Mouse (Mus musculus) left cerebral cortex, adult 18-20 months (tissue): ENCODE data around the gene Gm45021. TPM values are rescaled to one million over a fixed set of nuclear protein-coding genes. Genes with fewer than 3 reads are reported as not detected.

Source experiments
- DNase-seq, 2 experiments: peaks; one replicate each; pipeline ENCODE4 v3.0.0; 2021 to 2022; ENCODE audit warnings: low spot score in 2 of 2, mixed read lengths in 1 of 2
- long read RNA-seq, 2 experiments: library from polyadenylated mRNA; stranded (forward); transcript quantifications; one replicate each; pipeline ENCODE4 v2.0.0; 2021
- total RNA-seq, 2 experiments: library from RNA; stranded (reverse); gene quantifications; 2 replicates each; pipeline ENCODE4 v1.2.3; 2021

Gene Gm45021
- not detected for total RNA-seq
- long read RNA-seq, experiment 1: 0 reads
- long read RNA-seq, experiment 2: 0 reads

DNA sequence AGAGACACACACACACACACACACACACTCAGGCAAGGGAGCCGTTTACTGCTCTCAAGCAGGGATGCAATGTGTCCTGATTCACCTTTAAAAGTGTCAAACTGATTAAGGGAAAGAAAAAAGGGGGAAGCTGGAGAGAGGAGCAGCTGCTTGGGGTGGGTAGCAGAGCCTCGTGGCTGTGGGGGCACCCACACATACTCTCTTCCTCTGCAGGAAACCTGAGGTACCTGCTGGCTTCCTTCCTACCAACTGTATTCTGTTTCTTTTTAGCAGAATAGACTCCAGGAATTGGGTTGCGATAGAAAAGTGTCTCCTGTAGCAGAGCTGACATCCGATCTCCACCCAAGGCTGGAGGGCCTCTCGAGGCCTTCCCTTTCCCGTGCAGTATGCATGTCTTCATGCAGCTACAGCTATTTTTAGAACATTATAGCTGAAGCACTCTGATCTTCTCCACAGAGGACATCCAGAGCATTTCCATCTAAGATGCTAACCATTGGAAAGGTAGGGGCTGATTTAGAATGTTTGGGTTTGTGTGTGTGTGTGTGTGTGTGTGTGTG lies at the start of gene Gm45021:
Gm45021 (plus strand) TSS at position 417 of the 557 bp plus-strand sequence.
- no peak for DNase-seq

DNA sequence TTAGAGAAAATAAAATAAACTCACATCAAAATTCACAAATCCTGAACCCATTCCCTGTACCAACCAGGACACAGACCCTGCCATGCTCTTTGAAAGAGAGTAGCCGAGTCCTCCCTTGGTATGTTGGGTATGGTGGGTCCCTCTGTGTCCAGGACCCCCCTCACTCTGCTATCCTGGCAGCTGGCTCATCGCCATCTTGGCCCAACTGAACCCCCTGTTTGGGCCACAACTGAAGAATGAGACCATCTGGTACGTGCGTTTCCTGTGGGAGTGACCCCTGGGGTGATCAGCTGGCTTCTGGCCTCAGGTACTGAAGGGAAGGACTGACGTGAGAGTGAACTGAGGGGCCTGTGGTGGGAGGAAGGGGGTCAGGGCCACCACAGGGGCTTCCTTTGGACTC lies 49.5 kb upstream of the Gm45021 start:
- DNase-seq: no peak

DNA sequence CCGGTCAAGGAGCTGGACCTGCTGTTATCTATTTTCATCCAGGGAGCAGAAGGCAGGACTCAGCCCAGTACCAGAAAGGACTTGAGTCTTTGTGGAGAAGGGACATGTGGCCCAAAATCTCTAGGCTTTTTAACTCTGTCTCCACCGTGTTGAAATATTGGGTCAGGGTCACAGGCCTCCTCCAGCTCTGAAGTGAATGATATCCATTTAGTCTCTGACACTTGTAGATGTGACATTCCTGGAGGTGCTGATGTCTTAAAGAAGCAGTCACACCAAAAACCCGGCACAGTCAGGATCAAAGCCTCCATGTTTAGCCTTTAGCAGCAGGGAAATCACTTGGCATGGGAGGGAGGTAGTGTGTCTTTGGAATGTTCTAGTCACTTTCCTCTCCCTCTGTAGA lies 48.7 kb upstream of the Gm45021 start:
- no peak for DNase-seq

DNA sequence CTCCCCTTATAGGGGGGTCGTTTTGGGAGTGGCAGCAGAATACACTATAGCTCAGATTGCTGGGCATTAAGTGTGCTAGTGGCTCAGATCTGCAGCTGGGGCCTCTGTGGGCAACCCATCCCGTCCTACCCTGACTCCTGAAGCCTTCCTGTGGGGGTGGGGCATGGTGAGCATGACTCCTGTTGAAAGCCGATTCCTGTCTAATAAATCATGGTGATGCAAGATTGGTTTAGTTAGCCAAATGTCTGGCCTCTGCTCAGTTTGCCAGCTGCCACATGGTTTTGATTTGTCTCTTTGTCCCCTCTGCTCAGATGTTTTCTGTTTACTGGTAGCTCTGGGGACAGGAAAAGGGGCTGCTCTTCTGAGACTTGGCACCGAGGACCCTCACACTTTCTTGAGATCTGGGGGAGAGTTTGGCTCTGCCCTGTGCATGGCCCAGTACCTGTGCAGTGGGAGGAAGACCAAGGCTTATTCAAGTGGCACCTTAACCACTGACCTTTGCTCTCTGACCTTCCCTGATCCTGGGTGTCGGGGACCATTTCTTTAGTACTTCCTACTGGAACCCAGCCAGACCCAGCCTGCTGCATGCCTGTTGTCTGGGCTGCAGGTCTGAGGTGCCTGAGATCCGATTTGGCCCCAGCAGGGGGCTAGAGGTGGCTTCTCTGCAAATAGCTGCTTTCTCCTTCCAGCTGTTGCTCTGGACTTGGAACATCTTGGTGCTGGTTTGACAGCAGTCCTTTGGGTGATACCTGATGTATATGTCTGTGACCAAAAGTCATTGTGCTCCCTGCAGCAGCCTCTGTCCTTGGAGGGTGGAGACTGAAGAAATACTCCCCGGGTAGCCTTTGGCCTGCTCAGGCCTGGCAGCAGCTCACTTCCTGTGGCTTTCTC lies 47.6 kb upstream of the Gm45021 start:
- DNase-seq: no peak

DNA sequence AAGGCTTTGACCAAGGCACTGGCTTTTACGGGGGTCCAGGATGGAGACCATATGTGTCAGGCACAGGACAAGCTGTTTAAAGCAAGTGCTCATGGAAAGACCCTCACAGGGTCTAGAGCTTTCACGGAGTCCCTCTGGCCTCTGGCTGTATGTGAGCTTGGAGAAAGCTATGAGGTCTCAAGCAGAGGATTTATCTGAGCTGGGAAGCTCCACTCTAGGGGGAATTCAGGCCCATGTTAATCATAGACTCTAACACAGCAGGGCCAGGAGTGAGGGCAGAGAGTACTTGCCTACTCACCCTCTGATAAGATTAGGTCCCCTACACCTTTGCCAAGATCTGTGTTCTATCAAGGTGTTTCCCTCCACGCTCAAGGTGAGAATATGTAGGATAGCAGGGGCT lies 46.8 kb upstream of the Gm45021 start:
- no peak for DNase-seq

DNA sequence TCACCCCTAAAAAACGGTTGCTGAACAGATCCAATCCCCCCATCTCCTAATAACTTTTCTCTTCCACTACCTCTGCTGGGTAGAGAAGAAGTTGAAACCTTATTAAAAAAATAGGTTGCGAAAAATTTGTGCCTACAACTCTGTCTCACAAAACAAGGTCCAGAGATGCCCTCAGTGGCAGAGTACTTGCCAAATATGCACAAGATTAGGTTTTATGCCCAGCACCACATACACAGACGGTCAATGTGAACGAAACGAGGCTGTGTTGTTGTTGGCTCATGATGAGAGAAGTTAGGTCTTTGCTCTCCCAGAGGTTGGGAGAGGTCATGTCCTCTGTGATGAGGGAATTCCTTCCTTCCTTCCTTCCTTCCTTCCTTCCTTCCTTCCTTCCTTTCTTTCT lies 44.2 kb upstream of the Gm45021 start:
- DNase-seq: no peak

DNA sequence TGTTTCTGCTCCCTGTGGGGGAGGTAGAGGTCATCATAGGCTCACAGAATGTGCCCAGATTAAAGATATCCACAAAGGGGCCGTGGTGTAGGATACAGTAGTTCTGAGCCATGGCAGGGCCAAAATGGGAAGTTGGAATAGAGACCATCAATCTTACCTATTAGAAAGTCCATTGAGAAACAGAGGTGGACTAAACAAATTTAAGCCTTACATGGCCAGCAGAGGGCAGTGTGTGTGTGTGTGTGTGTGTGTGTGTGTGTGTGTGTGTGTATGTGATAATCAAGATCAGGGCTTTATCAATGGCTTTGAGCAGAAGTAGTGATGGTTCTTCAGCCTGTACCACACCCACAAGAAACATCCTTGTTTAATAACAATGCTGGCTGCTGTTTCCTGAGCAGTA lies 43.1 kb upstream of the Gm45021 start:
- peak in 1 of 2 experiments; percentile 51 for DNase-seq

DNA sequence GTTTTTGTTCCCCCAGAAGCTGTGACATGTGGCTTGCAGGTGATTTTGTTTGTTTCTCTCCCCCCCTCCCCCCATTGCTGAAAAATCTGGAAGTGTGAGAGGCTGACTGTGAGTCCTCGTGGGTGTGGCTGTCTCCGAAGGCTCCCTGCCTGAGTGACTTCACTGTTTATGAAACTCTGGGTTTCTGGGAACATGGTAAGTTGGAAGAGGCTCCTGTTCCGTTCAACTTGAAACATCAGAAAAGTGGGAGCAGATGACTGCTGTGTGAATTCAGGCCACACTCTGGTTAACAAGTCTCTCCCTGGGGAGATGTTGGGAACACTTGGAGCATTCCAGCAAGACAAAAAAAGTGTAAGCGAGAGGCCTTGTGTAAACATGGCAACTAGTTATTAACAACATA lies 42.6 kb upstream of the Gm45021 start:
- no peak for DNase-seq

DNA sequence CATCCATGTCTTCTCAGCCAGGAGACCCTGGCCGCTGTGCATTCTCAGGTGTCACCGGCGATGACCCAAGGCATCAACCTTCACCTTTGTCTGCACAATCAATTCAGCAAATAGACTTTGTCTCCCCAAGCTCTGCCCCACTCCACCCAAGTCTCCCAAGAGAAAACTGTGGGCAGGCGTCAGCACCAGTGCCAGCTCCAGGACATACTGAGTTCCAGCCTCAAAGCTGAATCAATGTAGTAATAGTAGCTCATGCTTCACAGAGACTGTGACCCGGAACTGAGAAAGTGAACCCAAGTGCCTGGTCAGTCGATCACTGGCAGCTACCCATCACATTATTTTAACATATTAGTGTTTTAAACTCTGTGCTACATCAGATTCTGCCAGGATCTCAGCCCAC lies 41.1 kb upstream of the Gm45021 start:
- DNase-seq: no peak

DNA sequence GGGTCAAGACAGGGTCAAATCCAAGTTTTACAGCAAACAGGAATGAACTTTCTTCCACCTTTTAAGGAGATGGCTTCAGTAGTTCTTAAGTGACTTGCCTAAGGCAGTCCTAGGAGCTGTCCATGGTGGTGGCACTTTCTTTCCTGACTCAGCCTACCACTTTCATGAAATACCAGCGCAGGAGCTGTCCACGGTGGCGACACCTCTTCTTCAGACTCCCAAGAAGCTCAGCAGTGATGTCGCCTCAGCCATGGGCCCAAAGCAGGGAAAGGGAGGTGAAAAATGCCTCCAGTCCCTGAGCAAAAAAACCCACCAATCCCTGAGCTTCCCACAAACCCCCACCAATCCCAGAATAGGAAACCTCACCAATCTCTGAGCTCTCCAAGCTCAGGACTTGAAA lies 36.5 kb upstream of the Gm45021 start:
- no peak for DNase-seq

DNA sequence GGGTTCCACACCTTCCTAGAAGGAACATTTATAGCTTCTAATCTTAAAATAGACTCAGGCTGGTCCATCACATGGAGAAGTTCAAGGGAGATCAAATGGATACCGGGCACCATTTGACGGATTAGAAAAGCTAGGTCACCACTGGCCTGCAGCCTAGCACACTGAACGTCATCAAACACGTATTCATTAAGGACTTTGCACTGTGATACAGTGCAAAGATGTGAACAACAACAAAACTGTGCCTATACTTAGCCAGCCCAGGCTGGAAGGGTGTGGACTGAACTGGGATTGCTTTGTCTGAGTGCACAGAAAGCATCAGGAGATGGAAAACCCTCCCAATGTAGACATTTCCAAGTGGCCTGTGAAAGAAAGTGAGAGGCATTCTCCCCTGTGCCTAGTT lies 35.6 kb upstream of the Gm45021 start:
- DNase-seq: no peak

DNA sequence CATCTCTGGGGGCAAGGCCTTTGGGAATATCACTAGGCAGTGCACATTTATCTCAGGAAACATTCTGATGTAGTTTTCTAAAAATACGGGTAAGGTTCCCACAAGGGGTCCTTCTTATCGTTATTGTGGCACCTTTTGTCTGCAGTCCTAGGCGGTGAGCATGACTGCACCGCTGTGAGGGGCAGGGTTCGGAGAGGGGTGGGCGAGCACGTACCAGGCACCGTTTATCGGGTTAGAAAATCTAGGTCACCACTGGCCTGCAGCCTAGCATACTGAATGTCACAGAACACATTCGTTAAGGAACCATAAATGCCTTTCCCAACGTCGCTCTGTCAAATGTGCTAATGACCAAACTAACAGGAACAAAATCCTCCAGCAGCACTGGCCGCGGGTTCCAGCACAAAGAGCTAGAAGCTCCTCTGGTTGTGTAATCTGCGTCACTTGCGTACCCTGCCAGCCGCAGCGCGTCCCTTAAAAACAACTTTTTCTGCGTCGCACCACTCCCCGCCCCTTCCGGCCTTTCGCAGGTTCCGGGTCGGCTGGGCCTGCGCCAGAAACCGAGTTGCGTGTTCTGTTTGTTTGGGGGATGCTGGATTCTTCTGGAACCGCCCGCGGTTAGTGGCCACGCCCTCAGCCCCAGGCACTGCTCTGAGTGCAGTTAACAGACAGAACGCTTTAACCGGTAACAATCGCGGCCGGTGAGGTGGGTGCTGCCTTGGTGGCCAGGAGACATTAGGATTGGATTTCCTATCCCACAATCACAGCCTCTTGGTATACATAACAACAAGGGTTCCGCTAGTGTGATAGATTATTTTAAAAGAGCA lies 34.9 kb upstream of the Gm45021 start, which contains the start of gene Lrrc61:
Lrrc61 (plus strand) TSS at position 517 of the 824 bp plus-strand sequence.
- peak; percentile 97 to 98 for DNase-seq

DNA sequence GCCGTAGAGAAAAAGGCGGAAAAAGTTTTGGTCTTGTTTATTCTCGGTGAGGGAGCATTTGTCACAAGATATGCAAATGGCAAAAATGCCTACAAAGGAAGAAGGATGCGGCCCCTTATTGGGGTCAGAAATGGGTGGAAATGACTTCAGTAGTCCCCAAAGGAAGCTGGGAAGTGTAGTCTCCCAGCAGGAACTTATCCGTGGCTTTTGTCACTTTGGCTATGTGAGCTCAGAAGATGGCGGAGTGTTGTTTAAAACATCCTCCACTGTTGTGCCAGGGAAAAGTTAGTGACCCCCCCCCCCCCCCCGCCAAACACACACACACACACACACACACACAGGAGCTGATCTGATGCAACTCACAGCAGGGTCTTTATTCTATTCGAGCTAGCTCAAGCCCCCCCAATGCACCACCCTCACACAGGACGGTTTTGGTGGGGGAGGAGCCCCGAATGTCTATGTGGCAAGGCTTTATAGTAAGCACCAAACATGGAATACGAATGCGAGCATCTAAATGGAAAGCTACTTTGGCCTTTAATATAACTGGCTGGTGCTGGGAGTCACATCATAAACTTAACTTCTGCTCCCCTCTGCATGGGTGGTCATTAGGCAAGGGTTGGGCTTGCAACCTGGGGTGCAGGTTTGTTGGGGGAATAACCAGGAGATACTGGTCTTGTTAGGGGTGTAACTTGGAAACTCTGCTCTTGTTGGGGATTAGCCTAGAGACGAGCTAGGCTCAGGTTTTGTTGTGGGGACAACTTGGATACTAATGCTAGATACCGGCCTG lies 34.1 kb upstream of the Gm45021 start:
- DNase-seq: peak; percentile 61 to 62

DNA sequence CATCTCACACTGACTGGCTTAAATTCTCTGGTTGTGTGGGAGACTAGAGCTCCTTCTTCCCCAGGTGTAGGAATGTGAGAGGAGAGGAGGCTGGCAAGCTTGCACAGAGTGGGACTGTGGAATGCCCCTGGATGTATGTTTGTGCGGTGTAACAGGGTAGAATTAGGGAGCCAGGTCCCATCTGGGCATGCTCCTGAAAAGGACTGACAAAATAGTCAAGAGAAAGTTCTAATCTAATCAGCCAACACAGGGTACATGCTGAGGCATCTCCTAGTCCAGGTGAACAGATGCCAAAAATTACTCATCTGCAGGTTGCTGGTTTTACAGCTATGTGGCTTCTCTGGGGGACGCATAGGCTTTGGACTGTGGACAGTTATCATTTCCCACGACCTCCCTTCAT lies 33.5 kb upstream of the Gm45021 start:
- no peak for DNase-seq

DNA sequence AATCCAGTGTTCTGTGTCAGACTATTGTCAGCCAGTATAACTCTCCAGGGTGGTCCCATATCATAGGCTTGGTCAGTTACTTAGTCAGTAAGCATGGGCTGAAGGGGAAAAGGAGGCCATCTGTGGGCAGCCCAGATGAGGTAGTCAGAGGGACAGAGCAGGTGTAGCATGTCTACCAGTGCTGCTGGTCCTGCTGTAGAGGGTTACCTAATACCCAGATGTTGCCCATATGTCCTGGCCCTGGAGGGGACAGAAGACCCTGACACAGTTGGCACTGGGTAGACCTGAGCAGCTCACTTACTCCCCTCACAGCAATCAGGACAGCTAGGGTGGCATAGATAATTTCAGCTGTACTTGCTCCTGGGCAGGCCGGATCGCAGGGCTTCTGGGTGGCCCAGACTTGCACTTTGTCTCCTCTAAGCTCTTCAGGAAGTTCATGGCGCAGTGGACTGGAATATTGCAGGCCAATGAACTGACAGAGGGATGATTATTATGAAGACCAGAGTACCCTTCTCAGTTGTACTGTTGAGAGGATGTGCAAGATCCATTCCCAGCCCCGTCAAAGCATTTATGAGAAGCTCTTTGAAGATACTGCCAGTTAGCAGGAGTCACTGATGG lies 23.6 kb upstream of the Gm45021 start:
- no peak for DNase-seq

DNA sequence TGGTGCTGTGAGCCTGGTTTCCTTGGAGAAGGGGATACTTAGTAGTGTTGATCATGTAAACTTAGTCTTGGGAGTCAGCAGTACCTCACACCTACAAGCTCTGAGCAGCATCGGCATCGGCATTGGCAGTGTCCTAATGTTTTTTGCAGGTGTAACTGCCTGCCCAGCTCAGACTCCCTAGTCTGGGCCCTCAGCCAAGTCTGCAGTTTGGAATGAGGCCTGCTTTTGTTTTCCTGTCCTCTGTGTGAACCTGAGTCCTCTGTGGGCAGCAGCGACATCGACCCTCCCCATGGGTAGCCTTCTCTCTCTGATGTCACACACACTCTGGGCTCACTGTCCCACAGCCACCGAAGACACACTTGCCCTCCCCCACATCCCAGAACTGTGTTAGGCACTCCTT lies 23.1 kb upstream of the Gm45021 start:
- DNase-seq: no peak

DNA sequence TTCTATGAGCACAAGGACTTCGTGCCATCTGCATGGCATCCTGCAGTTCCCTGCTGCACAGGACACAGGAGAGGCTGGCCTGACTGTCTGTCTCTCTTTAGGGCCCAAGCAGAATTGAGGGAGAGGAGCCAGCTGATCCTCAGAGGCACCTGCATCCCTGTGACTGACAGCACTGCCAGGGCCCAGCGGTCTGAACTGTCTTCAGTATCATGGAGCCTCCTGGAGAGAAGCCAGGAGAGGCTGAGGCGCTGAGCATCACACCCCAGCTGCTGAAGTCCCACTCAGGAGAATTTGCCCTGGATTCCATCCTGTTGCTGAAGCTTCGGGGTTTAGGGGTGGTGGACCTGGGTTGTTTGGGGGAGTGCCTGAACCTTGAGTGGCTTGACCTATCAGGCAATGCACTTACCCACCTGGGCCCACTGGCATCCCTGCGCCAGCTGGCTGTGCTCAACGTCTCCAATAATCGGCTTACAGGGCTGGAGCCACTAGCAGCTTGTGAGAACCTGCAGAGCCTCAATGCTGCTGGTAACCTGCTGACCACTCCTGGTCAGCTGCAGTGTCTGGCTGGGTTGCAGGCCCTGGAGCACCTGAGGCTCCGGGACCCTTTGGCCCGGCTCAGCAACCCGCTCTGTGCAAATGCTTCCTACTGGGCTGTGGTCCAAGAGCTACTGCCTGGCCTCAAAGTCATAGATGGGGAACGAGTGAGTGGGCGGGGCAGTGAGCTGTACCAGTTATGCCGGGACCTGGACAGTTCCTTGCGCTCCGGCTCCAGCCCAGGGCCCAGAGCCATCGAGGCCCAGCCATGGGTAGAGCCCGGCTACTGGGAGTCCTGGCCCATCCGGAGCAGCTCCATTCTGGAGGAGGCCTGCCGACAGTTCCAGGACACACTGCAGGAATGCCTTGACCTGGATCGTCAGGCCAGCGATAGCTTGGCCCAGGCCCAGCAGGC lies 21.1 kb upstream of the Gm45021 start:
- no peak for DNase-seq

DNA sequence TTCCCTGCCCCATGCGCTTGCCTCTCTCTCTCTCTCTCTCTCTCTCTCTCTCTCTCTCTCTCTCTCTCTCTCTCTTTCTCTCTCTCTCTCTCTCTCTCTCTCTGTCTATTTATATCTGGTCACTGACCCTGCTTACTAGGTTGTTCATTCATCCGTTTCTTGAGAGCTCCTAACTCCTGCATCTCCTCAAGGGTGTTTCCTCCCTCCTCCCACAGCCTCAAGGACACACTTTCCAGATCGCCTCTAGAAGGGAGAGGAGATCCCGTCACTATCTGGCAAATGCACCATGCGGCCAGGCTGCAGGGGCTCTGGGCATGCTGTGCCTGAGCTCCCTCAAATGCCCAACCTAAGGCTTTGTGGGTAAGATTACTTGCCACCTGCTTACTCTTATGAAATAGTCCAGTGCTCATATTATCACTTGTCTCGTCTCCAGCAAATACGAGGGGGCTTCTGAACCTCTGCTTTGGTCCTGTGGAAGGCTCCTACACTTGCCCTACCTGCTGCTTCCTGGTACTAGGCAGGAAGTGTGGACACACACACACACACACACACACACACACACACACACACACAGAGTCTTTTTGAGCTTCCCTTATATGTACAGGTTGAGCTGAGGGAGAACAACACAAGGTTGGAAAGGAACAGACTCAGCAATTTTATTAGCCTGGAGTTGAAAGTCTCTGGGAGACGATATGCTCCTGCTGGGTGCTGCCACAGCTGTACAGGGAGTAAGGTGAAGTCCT lies 20.2 kb upstream of the Gm45021 start:
- DNase-seq: no peak

DNA sequence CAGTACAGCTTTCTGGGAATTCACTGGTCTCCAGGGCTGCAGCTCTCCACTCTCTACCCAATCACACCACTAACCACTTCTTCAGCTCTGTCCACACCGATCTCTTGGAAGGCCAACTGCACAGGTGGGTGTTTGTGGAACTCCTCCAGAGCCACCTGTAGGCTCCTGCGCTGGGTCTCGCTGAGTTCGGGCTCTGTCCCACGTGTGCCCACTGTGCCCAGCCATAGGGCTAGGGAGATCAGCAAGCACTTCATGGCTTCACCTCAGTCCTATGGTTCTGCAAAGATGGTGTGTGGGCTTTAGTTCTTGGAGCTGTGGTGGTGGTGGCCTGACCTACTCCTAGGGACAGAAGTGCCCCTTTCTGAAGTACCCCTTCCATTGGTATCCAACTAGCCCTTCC lies 17.4 kb upstream of the Gm45021 start:
- no peak for DNase-seq
